Mouse (Mus musculus) megakaryocyte, adult 5-6 weeks (primary cell): ENCODE measurements at regions not wholly inside any gene's neighbourhood (a gene's known extent, or its start where the extent isn't known, plus 50 kb on each side); places are given as distances from the start of the nearest gene placed in this dataset.

Source experiments
- ATAC-seq: 2 replicates; pipeline ENCODE4 v1.8.0; 2016; ENCODE audit warnings: mild to moderate bottlenecking, inconsistent platforms; ENCODE audit not compliant: poor library complexity, severe bottlenecking

DNA sequence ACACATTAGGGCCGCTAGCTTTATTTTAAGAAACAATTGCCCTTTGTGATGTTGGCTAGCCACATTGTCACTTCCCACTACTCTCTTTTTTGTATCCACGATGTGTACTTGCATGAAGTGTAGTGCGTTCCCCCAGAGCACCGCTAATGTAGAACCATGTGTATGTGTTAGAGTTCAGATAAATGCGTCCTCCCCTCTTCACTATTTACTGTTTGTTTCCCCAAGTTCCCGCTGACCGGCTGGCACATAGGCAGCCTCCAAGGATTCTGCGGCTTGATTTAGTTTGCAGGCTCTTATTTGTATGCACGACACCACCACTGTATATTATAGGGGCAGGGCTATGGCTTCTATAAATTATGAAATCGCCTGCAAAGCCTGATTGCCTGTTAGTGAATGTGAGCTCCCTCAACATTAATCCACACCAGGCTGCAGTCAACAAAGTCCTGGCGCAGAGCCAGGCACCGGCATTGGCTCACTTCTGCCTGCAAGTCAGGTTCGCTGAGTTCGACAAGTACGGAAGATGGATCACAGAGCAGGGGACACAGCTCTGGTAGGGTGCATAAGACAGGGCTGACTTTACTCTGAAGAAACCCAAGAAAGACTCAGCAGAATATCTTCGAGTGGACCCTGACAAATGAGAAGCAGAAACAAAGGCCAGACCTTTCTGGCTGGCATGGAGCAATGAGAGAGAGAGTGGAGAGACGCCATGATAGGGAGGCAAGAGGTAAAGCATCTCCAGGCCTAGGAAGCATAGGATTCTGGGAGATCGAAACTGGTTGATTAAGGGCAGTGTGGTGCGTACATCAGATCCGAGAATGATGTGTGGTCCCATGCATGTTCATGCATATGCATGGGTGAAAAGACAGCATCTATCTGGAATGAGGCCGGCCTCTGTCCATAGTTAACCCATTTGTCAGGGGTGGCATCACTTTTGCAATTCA, 85.8 kb upstream of the Pard3b start:
- no peak for ATAC-seq

DNA sequence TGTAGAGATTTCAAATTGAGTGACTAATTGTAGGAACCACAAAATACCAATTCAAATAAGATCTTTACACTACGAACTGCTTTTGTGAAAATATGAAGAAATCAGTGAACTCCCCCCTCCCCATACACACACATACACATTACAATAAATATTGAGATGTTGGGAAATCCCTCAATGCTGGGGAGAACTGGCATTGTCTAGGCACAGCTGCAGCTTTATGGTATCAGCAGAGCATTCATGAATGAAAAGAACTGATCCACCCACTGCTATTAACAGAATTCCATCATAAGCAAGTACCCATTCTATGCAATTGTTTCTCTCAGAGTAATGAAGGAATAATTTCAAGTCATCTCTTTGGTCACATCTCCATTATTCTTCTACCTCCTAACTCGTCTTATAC, 79.1 kb upstream of the Pard3b start:
- ATAC-seq, result no peak

DNA sequence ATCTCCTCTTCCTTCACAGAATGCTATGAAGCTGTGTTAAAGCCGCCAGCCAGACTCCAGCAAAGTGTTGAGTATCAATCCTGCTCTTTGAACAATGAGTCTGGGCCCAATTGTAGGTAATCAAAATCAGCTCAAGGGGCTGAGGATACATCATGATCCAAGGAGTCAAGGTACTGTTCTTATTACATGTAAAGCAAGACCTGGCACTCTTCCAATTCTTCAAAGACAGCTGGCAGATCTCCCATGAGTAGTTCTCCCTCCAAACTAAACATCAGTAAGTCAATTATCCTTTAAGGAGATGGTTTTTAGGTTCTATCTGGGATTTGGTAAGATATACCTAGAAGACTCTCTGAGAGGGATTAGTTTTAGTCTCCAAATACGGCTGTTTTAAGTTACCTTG, 76.5 kb upstream of the Pard3b start:
- ATAC-seq, result no peak

DNA sequence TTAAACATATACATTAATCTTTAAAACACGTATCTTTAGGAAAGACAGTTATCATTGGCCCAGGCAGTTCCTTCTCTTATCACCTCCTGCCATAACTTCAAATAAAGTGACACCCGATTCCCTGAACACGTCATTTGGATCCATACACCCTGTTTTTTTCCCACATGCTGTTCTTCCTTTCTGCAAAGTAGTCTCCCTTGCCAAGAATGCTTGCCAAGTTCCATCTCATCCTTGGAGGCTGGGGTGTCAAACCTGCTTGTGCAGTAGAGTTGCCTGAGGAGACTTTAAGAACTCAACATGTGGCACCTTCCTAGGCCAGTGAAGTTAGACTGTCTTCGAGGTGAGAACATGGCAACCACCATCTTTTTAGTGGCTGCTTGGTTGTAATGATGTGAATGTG, 73.2 kb upstream of the Pard3b start:
- no peak for ATAC-seq

DNA sequence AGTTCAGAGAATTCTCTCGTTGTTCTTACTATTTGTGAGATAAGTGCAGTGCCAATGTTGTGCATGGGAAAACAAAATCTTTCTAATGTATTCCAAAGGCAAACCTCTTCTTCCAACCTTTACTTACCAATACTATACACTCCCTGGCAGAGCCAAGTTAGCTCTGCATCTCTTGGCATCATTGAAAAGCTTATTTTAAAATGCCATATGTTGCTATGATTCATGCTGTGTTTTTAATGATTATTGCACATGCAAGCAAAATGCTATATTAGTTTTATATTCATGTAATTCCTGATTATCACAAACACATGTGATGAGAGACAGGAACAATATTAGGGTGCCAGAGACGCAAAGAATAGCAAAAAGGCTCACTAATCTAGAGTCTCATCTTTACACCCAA, 64.3 kb upstream of the Pard3b start:
- ATAC-seq, result no peak

DNA sequence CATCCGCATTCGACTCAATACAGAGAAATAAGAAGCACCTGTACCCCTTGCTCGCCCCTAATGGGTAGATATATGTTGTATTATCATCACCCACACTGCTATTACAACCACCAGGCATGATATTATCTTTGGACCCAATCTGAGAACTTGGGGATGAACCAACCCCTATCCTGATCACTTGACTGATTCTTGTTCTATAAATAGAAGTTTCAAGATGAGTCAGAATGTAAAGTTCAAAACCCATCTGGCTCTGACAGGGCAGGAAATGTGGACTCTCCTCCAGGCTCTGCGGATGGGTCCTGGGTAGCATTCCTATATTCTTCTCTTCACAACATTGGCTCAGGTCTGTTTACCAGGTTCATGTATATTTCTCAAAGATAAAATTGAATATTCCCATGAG, 61.9 kb upstream of the Pard3b start:
- no peak for ATAC-seq

DNA sequence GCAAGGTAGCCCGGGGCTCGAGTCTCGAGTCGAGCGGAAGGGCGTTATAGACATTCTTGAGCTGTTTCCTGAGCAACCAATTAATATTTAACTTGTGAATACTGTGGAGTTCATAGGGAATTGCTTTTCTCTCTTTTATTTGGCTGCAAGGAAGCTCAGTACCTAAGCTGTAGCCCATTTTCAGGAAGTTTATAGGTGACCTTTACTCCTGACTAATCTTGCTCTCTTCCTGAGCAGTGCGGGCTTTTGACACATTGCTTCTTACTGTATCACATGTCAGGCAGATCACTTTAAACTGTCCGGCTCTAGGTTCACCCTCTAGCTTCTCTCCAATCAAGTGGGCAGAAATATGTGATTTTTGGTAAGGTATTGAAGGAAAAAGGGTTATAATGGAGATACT, 51.4 kb upstream of the Pard3b start:
- ATAC-seq, result no peak
